ENCODE assay signal across 19 mouse cellular contexts in the genomic region with DNA sequence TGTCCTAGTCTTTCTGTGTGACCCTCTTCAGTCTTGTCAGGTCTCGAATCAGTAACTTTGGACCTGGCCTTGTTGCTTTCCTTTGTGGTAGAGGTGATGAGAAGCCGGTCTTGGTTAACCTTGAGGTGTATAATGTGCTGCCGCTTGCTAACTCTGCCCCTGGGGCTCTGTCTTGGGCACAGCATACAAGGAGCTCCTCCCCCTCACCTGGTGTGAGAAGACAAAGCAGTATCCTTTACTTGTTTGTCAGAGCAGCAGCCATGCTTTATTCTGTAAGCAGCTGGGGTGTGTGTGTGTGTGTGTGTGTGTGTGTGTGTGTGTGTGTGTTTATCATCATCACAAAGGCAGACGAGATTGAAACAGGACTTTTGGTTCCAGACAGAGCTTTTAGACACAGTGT. TPM values are rescaled to one million over a fixed set of nuclear protein-coding genes. Genes with fewer than 3 reads are reported as not detected.
DNase-seq lines count a peak whose midpoint lies in the region; TF ChIP-seq lines count a peak whose summit lies in the region.
"Had no signal": no experiment of that assay in that cellular context is flagged by ENCODE, and none has a peak within 500 bp of the region (broad histone marks: within the 10 kb centered on the region; RNA-seq: fewer than 3 reads in every experiment).

No protein-coding gene starts in this region.

- H3K9me3 ChIP-seq in ES-Bruce4 (replicated peaks; ENCODE audit: control insufficient read depth, insufficient read depth, low read length, poor library complexity, severe bottlenecking) (no peaks in the 10 kb centered on the region), ES-E14 (ENCODE audit: control insufficient read depth, insufficient read depth, low read depth, low read length) (no peaks in the 10 kb centered on the region)
- H3K9me3 ChIP-seq: embryonic facial prominence, embryonic 10.5 days; embryonic facial prominence, embryonic 12.5 days; forebrain, embryonic 12.5 days had no signal

- peaks cover 2% of the 10 kb centered on the region for H3K4me1 ChIP-seq in ES-Bruce4 (ENCODE audit: control insufficient read depth, insufficient read depth, low read length)
- H3K4me1 ChIP-seq in ES-E14 (ENCODE audit: control insufficient read depth in 2 of 2, insufficient read depth in 2 of 2, low read length in 2 of 2, poor library complexity in 1 of 2): peaks cover 0 to 4% of the 10 kb centered on the region in 2 experiments; a peak in 1 of 4 replicates
- H3K4me1 ChIP-seq: embryonic facial prominence, embryonic 10.5 days; embryonic facial prominence, embryonic 12.5 days; forebrain, embryonic 12.5 days had no signal

- H3K27ac ChIP-seq in ES-Bruce4 (ENCODE audit: insufficient read depth, low read length) (peak overlapping the region; percentile 76), ES-E14 (ENCODE audit: insufficient read depth, low read depth, low read length, poor library complexity, severe bottlenecking) (0 out of 2 replicates have a peak overlapping the region, but pooled peaks have one; percentile 2)
- H3K27ac ChIP-seq: embryonic facial prominence, embryonic 10.5 days; embryonic facial prominence, embryonic 12.5 days; forebrain, embryonic 12.5 days had no signal

- DNase-seq in ES-E14 (ENCODE audit: low read depth, low spot score): no peak
- peak; percentile 65 for DNase-seq in ZHBTc4 (ENCODE audit: low read depth, low spot score)
- no peak for DNase-seq in heart, adult 18-20 months
- DNase-seq in adrenal gland, adult 8-10 months: no peak
- DNase-seq: adrenal gland, adult 2 months; adrenal gland, postnatal 14 days; adrenal gland, postnatal 36 days; B cell, adult 2 months; cerebellum, adult 11-12 months; cerebellum, adult 2 months; cerebellum, adult 9-10 months; cerebellum, postnatal 10 days; cerebellum, postnatal 25 days had no signal

- H3K27me3 ChIP-seq in ES-Bruce4 (ENCODE audit: control insufficient read depth, insufficient read depth, low read length, poor library complexity, severe bottlenecking): no peaks in the 10 kb centered on the region
- H3K27me3 ChIP-seq: CH12.LX; embryonic facial prominence, embryonic 12.5 days; forebrain, embryonic 12.5 days had no signal

- no peak for TF ChIP-seq POLR2A in ES-Bruce4 (IDR thresholded peaks at IDR 0.05; ENCODE audit: insufficient read depth, low read length)

- TF ChIP-seq CTCF in ES-Bruce4 (IDR thresholded peaks at IDR 0.05; ENCODE audit: low read depth, low read length): no peak

- H3K4me3 ChIP-seq in ES-Bruce4 (ENCODE audit: low read depth, low read length) (no peak overlapping the region), ES-E14 (ENCODE audit: insufficient read depth in 1 of 2, low read depth in 1 of 2, low read length in 2 of 2, poor library complexity in 1 of 2, severe bottlenecking in 1 of 2) (no peak overlapping the region)
- H3K4me3 ChIP-seq: embryonic facial prominence, embryonic 10.5 days; embryonic facial prominence, embryonic 12.5 days; forebrain, embryonic 12.5 days had no signal

- H3K36me3 ChIP-seq in ES-Bruce4 (ENCODE audit: control insufficient read depth, insufficient read depth, low read length, poor library complexity, severe bottlenecking) (no peaks in the 10 kb centered on the region; the same call in 1 of the 2 replicates), ES-E14 (ENCODE audit: control insufficient read depth, insufficient read depth, low read length, poor library complexity, severe bottlenecking) (no peaks in the 10 kb centered on the region)
- H3K36me3 ChIP-seq: embryonic facial prominence, embryonic 10.5 days; embryonic facial prominence, embryonic 12.5 days; forebrain, embryonic 12.5 days had no signal

- TF ChIP-seq EP300 in ES-Bruce4 (IDR thresholded peaks at IDR 0.05; ENCODE audit: insufficient read depth, low read depth, low read length): no peak

- in situ Hi-C loops in ES-E14 (cut with MboI; ENCODE audit: low sequenced_read_pairs in 2 of 2, unreplicated experiment in 2 of 2): no loop called here

- H3K9ac ChIP-seq in ES-Bruce4 (ENCODE audit: low read depth, poor library complexity, severe bottlenecking) (no peak overlapping the region), ES-E14 (ENCODE audit: insufficient read depth, low read depth, low read length, poor library complexity, severe bottlenecking) (no peak overlapping the region)
- H3K9ac ChIP-seq: embryonic facial prominence, embryonic 12.5 days; forebrain, embryonic 12.5 days had no signal

TF ChIP-seq in ES-E14, 5 proteins besides CTCF, POLR2A, EP300 and RAD21:
- TF ChIP-seq ZC3H11A (IDR thresholded peaks at IDR 0.05; ENCODE audit: borderline replicate concordance, low read depth, low read length) (no peak), CHD2 (IDR thresholded peaks at IDR 0.05; ENCODE audit: low read depth, low read length) (no peak), ZNF384 (IDR thresholded peaks at IDR 0.05; ENCODE audit: low read depth, low read length) (no peak), HCFC1 (IDR thresholded peaks at IDR 0.05; ENCODE audit: borderline replicate concordance, insufficient read depth, low read length) (no peak), MAFK (IDR thresholded peaks at IDR 0.05; ENCODE audit: insufficient read depth, low read depth, low read length) (no peak)

RNA-seq across cellular contexts. Expression of gene Olfml1, which starts 31.9 kb away (rescaled TPM):
- 1.5 and 3.0 TPM in 2 replicates for polyA plus RNA-seq in ES-Bruce4 (2011; ENCODE audit: insufficient read depth, insufficient read length, low read depth, missing spikeins)
- total RNA-seq in ES-E14 (2012; rRNA removed): 0.94 and 2.7 TPM in 2 replicates
- total RNA-seq in heart, adult 18-20 months (2021): 1 to 10 TPM; 2.7 to 3.9 TPM
- 10 to 100 TPM in 2 of 4 experiments, 1 to 10 TPM in 2; 8.9 to 15.2 (median 10.5) TPM for total RNA-seq in adrenal gland, adult 8-10 months (2022)
- total RNA-seq: CH12.LX, MEL had no signal

RNA-seq across cellular contexts. Expression of gene Ppfibp2, which starts 59.7 kb away (rescaled TPM):
- polyA plus RNA-seq in ES-Bruce4 (2011; ENCODE audit: insufficient read depth, insufficient read length, low read depth, missing spikeins): 11.7 and 12.4 TPM in 2 replicates
- 6.0 and 10.8 TPM in 2 replicates for total RNA-seq in ES-E14 (2012; rRNA removed)
- 10 to 100 TPM; 24.6 to 26.4 TPM for total RNA-seq in heart, adult 18-20 months (2021)
- total RNA-seq in adrenal gland, adult 8-10 months (2022): 1 to 10 TPM; 6.8 to 8.7 (median 7.7) TPM
- total RNA-seq: MEL had no signal
